Mouse (Mus musculus) erythroblast, embryonic 14.5 days (primary cell): Measurements from ENCODE around the gene Lin28b.

ENCODE experiments used
- GATA1 ChIP-seq: IDR thresholded peaks from 2 replicates; pipeline ENCODE4 v1.6.1; 2012; ENCODE audit warnings: low read length, inconsistent platforms, mixed read lengths
- TAL1 ChIP-seq: IDR thresholded peaks from 3 replicates; pipeline ENCODE4 v1.6.1; 2012; ENCODE audit warnings: low read length, inconsistent platforms, mixed read lengths

- TF ChIP-seq GATA1 (no peak), TAL1 (no peak)
These were observed 24.5 kb upstream of the Lin28b start for GRCm38 (mm10) chr10:45510662-45511061.
